Mouse (Mus musculus) lung, postnatal 0 days (tissue): ENCODE data around the gene Lcorl. TPM values are rescaled to one million over a fixed set of nuclear protein-coding genes. Genes with fewer than 3 reads are reported as not detected.
A peak's percentile ranks its signal among the peaks of the same experiment; 100 is the strongest.

Experiments used
- ATAC-seq: fragments of 200-750 bp; cut with Nextera tagmentation; 2 replicates; pipeline ENCODE4 v1.8.0; 2017; ENCODE audit warnings: moderate library complexity
- DNase-seq: peaks from one replicate; pipeline ENCODE4 v3.0.0-alpha.2; 2016; ENCODE audit warnings: low spot score
- H3K27ac ChIP-seq: fragments of 300-500 bp; sonication (generic); 2 replicates; pipeline ENCODE4 v1.5.1; 2014; ENCODE audit warnings: antibody characterized with exemption, mild to moderate bottlenecking, low read length, mixed read lengths
- H3K27me3 ChIP-seq: fragments of 300-500 bp; sonication (generic); replicated peaks from 2 replicates; pipeline ENCODE4 v1.6.1; 2014; ENCODE audit warnings: low read length, mixed read lengths; ENCODE audit not compliant: insufficient read depth
- H3K36me3 ChIP-seq: fragments of 300-500 bp; sonication (generic); 2 replicates; pipeline ENCODE4 v1.6.1; 2014; ENCODE audit warnings: low read length, mixed read lengths; ENCODE audit not compliant: insufficient read depth
- H3K4me1 ChIP-seq: fragments of 300-500 bp; sonication (generic); 2 replicates; pipeline ENCODE4 v1.6.1; 2014; ENCODE audit warnings: antibody characterized with exemption, low read depth, low read length, mixed read lengths; ENCODE audit not compliant: insufficient read depth
- H3K4me2 ChIP-seq: fragments of 300-500 bp; sonication (generic); replicated peaks from 2 replicates; pipeline ENCODE4 v1.6.1; 2014; ENCODE audit warnings: low read depth, mild to moderate bottlenecking, low read length, moderate library complexity, mixed read lengths
- H3K4me3 ChIP-seq: fragments of 300-500 bp; sonication (generic); 2 replicates; pipeline ENCODE4 v1.5.1; 2014; ENCODE audit warnings: low read depth, low read length
- H3K9ac ChIP-seq: fragments of 300-500 bp; sonication (generic); replicated peaks from 2 replicates; pipeline ENCODE4 v1.6.1; 2014; ENCODE audit warnings: low read depth, mild to moderate bottlenecking
- H3K9me3 ChIP-seq: fragments of 300-500 bp; sonication (generic); 2 replicates; pipeline ENCODE4 v1.6.1; 2016; ENCODE audit warnings: low read length, mixed read lengths
- CTCF ChIP-seq: IDR thresholded peaks from 2 replicates; pipeline ENCODE4 v1.5.1; 2016; ENCODE audit warnings: antibody characterized with exemption, mild to moderate bottlenecking
- EP300 ChIP-seq: IDR thresholded peaks from 2 replicates; pipeline ENCODE4 v1.6.1; 2016; ENCODE audit warnings: antibody characterized with exemption, mild to moderate bottlenecking, control low read depth
- WGBS: fragments of 180-500 bp; shearing (Covaris S2); extraction: QIAGEN DNeasy Blood & Tissue Kit; methylation state at CpG from one replicate; pipeline ENCODE4 v1.1.7; 2014; 5-methylcytosine and 5-hydroxymethylcytosine counted together
- polyA plus RNA-seq: library from polyadenylated mRNA; unstranded; fragments of >200 nt; fragmentation: Nextera tagmentation; extraction: Ambion mirVana; gene quantifications from 2 replicates; pipeline ENCODE4 v1.2.1, GENCODE M21; 2015

Gene Lcorl
- polyA plus RNA-seq, 1 experiment from 2014 or later, result 15.1 TPM

DNA sequence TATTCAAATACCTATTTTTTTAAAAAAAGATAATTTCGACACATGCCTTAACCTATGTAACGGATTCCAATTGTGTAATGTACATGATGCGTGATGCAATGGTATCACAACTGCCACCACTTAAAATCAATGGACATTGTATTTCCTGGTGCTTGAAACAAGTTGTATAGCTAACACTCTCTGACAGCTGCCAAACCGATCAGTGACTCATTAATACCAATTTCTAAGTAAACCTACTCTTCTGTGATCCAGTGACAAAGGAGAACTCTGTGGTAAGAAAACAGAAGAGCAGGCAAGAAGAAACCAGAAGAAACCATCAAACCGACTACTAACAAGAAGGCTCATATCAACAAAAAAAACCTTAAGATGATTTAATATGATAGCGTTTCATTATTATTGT lies 12.7 kb downstream of the Lcorl start:
- no peaks in the 10 kb centered on the region for H3K36me3 ChIP-seq
- no peaks in the 10 kb centered on the region for H3K27me3 ChIP-seq
- no peak for ATAC-seq
- H3K4me2 ChIP-seq, result no peak overlapping the region
- H3K4me3 ChIP-seq, result no peak overlapping the region
- H3K4me1 ChIP-seq, result no peaks in the 10 kb centered on the region
- TF ChIP-seq CTCF (no peak), EP300 (no peak)
- no peak for DNase-seq
- WGBS, result 80% methylated on average over 6 of the region's 6 CpGs
- H3K9ac ChIP-seq, result no peak overlapping the region
- H3K27ac ChIP-seq, result no peak overlapping the region
- H3K9me3 ChIP-seq, result no peaks in the 10 kb centered on the region

DNA sequence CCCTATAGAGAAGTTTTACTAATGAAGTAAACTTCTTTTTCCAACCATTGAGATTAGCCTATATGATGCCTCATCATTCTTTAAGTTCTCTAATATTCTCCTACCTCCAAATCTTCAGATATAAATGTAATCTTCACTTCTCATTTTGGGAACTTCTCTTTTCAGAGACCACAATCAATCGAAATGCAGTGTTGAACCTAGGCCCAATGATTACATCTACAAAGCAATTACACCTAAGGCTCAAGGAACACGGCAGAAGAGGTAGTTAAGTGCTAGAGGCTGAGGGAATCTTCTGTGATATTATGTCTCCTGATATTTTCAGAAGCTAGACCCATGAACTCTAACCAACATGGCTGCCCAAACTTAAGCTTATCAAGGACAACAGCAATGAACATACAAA lies 22.3 kb downstream of the Lcorl start:
- 90% methylated on average over 2 of the region's 2 CpGs for WGBS
- Histone ChIP-seq H3K4me2 (no peak overlapping the region), H3K36me3 (no peaks in the 10 kb centered on the region), H3K27me3 (no peaks in the 10 kb centered on the region), H3K9ac (no peak overlapping the region), H3K4me1 (no peaks in the 10 kb centered on the region), H3K27ac (no peak overlapping the region), H3K9me3 (no peaks in the 10 kb centered on the region), H3K4me3 (no peak overlapping the region)
- DNase-seq (no peak), ATAC-seq (no peak)
- no peak for TF ChIP-seq EP300
- TF ChIP-seq CTCF, result no peak

DNA sequence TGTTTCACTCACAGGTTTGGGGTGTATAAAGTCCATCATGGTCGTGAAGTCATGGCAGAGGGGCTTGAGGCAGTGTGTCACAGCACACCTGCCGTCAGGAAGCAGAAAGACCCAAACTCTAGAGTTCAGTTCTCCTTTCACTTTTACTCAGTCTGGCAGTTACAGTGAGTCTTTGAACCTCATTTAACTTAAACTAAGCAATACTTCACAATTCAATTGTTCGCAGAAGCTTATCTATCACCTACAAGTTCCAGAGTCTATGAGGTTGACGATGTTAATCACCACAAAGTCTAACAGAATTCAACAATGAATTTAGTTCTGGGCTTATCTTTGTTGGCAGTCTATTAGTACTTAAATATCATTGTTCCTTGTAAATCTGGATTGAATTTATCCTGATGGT lies 45.9 kb downstream of the Lcorl start:
- no peak overlapping the region for H3K4me2 ChIP-seq
- DNase-seq (no peak), ATAC-seq (no peak)
- H3K9me3 ChIP-seq, result no peaks in the 10 kb centered on the region
- no peak overlapping the region for H3K4me3 ChIP-seq
- WGBS, result 95% methylated on average over 4 of the region's 4 CpGs
- H3K9ac ChIP-seq, result no peak overlapping the region
- no peaks in the 10 kb centered on the region for H3K36me3 ChIP-seq
- H3K4me1 ChIP-seq, result no peaks in the 10 kb centered on the region
- no peak overlapping the region for H3K27ac ChIP-seq
- H3K27me3 ChIP-seq, result no peaks in the 10 kb centered on the region
- TF ChIP-seq CTCF (no peak), EP300 (no peak)

DNA sequence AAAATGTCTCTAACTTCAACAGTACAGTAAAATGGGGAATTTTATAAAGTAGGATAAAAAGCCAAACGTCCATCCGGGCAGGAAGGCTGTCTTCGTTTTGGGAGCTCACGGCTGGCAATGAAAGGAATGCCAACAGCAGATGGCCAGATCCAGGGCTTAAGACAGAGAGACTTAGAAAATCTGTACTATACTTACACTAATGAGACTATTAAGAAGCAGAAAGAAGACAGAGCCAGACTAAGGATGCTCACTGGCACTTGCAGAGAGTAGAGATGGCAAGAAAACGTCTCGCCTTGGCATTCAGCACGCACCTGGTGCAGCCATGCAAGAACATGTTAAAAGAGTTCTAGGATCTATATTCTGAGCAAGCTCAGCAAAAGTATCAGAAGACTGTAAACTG lies 65.6 kb downstream of the Lcorl start:
- no peak for TF ChIP-seq EP300
- TF ChIP-seq CTCF, result no peak
- DNase-seq (no peak), ATAC-seq (no peak)
- Histone ChIP-seq H3K27me3 (no peaks in the 10 kb centered on the region), H3K9me3 (no peaks in the 10 kb centered on the region), H3K4me2 (no peak overlapping the region), H3K4me3 (no peak overlapping the region), H3K27ac (no peak overlapping the region), H3K9ac (no peak overlapping the region), H3K4me1 (no peaks in the 10 kb centered on the region), H3K36me3 (no peaks in the 10 kb centered on the region)
- WGBS, result 86% methylated on average over 7 of the region's 7 CpGs

DNA sequence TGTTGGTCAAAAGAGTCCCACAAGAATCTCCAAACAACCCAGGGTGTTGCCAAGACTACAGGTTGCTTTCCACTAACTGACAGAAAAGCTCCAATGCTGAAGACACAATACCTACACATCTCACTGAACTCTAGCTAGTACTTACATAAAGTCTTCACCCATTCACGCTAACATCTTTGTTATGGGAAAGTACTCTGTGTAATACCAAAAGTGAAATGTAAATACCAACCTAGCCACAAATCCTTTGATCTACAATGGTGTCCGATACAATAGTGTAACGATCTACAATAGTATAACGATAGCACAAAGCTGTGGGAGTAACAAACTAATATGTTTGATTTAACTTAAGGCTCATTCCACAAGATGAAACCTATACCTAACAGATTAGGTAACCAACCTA lies 67.2 kb downstream of the Lcorl start:
- DNase-seq (no peak), ATAC-seq (no peak)
- Histone ChIP-seq H3K27me3 (no peaks in the 10 kb centered on the region), H3K4me2 (no peak overlapping the region), H3K27ac (no peak overlapping the region), H3K9ac (no peak overlapping the region), H3K4me3 (no peak overlapping the region), H3K4me1 (no peaks in the 10 kb centered on the region), H3K36me3 (no peaks in the 10 kb centered on the region), H3K9me3 (no peaks in the 10 kb centered on the region)
- WGBS, result 92% methylated on average over 4 of the region's 4 CpGs
- TF ChIP-seq CTCF (no peak), EP300 (no peak)

DNA sequence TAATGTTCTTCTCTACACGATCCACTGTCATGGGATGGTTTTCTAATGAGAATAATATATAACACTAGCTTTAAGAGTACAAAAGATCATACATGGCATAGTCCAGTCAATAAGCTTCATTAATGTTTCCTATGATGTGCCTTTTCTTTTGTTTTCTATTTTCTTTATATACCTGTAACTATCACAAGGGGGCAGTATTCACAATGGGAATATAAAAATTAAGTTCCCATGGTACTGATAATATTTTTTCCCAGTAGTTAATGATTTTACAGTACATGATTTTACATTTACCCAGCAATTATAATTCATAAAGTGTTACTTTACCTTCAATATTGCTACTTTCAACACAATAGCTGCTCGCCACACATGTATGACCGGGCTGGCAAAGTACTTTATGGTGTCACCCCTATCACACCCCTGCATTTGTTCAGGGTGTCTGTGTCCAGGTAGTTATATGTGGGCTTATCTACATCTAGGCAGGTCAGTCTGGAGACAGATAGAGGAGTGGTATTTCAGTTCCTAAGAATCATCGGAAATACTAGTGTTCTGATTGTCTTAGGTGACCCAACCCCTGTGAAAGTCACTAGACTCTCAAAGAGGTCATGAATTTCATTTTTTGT lies 99.8 kb downstream of the Lcorl start:
- no peak for ATAC-seq
- no peak overlapping the region for H3K9ac ChIP-seq
- no peaks in the 10 kb centered on the region for H3K9me3 ChIP-seq
- no peaks in the 10 kb centered on the region for H3K27me3 ChIP-seq
- H3K4me2 ChIP-seq, result no peak overlapping the region
- H3K4me1 ChIP-seq, result no peaks in the 10 kb centered on the region
- H3K27ac ChIP-seq, result no peak overlapping the region
- 80% methylated on average over 4 of the region's 4 CpGs for whole genome bisulfite sequencing
- TF ChIP-seq CTCF (peak; percentile 46), EP300 (no peak)
- H3K4me3 ChIP-seq, result no peak overlapping the region
- H3K36me3 ChIP-seq, result no peaks in the 10 kb centered on the region
- peak; percentile 55 for DNase-seq

DNA sequence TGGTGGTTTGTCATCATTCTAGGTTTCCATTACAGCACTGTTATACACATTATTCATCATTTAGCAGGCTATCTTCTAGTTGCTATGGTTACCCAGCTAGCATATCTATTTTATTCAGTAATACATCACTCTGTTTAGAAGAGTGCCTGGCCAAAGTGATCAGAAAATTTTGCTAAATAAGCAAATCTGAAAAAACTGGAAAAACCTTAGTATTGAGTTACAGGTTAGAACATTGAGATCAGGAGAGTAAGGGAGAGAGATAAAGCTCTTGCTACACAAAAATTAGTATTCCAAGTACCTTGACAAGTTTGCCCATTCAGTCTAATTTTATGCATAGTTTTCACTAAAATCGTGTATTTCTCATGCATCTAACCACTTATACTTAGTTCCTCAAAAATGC lies 119.5 kb downstream of the Lcorl start:
- no peak overlapping the region for H3K4me2 ChIP-seq
- DNase-seq, result no peak
- H3K9ac ChIP-seq, result no peak overlapping the region
- no peaks in the 10 kb centered on the region for H3K27me3 ChIP-seq
- H3K4me3 ChIP-seq, result no peak overlapping the region
- 79% methylated on average over 1 of the region's 1 CpGs for WGBS
- ATAC-seq, result no peak
- H3K27ac ChIP-seq, result no peak overlapping the region
- no peaks in the 10 kb centered on the region for H3K4me1 ChIP-seq
- H3K9me3 ChIP-seq, result no peaks in the 10 kb centered on the region
- no peak for TF ChIP-seq EP300
- no peak for TF ChIP-seq CTCF
- 0 out of 2 replicates have a peak, but pooled peaks cover 4% of the 10 kb centered on the region for H3K36me3 ChIP-seq
